Mouse (Mus musculus) ovary, postnatal 10 days (tissue): ENCODE results near the gene Siae.

Source experiments
- DNase-seq: peaks from one replicate; pipeline ENCODE4 v3.0.0; 2022; ENCODE audit warnings: low spot score

The Siae gene

DNA sequence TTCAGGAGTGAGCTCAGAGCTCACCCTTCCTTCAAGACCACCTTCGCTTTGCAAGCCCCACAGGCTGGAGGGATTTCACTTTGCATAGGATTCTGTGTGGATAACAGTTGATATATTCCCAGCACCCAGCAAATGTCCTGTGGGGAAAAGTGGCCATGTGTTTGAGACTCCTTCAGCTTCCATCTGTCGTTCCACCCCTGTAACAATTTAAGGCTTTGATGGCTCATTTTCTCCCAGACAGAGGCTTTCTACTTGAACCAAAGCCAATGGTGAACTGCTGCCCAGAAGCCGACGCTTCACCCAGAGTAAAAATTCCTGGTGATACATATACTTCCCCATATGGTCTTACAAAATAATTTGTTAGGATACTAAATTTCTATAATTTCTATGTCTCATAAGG is 119.8 kb downstream of the Siae start:
- DNase-seq, result no peak

DNA sequence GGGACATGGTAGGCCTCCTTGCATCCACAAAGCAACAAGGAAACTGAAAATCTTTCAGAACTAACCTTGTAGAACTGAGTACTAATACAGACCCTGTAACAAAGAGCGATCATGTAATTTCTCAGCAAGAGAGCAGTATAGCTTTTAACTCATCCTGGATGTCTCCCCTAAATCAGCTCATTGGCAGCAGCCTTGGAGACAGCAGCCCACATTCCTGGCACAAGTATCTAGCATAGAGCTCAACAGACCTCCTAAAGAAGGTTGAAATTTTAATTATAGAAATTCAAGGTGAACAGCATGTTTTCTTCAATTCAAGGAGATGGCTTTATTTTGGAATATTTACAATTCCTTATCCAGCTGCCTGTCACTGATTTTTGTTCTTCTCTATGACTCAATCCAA is 125.6 kb downstream of the Siae start:
- DNase-seq, result no peak

DNA sequence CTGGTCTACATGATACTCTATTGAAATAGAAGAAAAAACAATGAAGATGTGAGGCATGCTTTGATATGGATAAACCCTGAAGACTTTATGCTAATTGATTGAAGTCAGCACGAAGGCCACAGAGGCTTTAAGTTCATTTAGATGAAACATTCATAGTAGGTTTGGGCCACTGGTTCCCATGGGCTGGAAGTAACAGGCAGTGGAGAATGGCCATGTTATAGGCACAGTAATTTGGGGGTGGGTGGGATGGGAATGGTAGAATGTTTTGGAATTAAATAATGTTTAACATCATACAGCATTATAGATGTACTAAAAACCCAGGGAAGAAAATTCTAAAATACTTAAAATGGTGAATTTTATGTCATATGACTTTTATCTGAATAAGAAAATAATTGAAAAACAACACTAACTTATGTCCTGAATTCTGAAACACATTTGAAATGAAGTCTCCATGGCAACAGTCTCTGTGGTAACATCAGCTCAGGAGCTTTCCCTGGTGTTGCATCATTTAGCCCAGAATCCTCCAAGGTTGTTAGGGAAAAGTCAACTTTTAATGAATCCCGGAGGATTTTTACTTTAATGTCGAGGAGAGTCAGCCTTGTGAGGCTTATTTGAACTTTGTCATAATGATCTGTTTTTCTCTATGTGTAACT is 131.9 kb downstream of the Siae start:
- DNase-seq, result no peak

DNA sequence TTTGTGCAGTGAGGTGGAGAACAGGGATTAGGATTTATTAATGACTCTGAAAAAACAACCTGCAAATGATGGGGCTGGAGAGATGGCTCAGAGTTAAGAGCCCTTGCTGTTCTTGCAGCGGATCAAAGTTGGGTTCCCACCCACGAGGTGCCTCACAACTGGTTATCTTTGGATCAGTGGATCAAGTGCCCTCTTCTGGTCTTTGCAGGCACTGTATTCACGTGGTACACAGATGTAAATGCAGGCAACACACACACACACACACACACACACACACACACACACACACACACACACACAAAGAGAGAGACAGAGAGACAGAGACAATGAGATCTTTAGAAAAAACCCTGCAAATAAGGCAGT is 132.4 kb downstream of the Siae start:
- DNase-seq, result no peak

DNA sequence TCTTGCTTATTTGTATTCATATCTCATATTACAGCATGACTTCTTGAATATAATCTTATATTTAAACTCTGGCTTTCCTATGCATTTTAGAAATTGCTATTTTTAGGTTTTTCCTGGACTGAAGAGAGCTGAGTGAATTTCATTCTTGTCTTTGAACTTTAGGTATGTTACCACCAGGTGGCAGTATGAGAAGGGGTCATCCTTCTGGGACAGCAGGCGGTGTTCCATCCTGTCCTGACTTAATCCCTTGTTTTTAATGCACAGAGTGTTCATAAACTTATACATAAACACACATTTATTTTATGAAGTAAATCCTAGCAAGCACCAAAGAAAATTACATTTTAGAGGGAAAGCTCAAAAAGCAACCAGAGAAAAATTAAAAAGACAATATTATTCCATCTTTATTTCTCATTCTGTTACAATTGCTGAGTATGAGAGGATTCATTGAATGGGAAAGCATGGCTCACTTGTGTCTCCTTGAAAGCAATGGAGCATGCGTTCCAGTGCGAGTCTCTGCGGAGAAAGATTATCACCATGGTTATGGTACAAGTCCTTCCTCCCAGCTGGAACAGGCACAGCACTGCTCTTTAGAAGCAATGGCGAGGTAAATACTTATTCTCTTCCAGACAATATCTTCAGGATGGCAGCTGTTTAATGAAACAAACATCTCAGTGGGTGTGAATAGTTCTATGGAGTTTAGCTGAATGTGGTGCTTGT is 134.6 kb downstream of the Siae start:
- DNase-seq, result no peak
